Mouse (Mus musculus) kidney, adult 2 months (tissue): Measurements from ENCODE around the gene Edem3. TPM values are rescaled to one million over a fixed set of nuclear protein-coding genes. Genes with fewer than 3 reads are reported as not detected.
"Not testable (repeated sequence)": the region's sequence is repeated elsewhere in the genome, so short reads cannot be mapped to it uniquely, and the experiment has no call there.

Experiments used
- DNase-seq: peaks from one replicate; pipeline ENCODE4 v3.0.0; 2021
- H3K27ac ChIP-seq: fragments of 200-500 bp; 2 replicates; pipeline ENCODE4 v1.5.1; 2012; ENCODE audit warnings: low read depth, low read length, control low read depth, inconsistent platforms; ENCODE audit not compliant: insufficient read depth
- H3K27me3 ChIP-seq: fragments of 200-500 bp; replicated peaks from 2 replicates; pipeline ENCODE4 v1.6.1; 2012; ENCODE audit warnings: mild to moderate bottlenecking, moderate library complexity, low read length, inconsistent platforms; ENCODE audit not compliant: control insufficient read depth, insufficient read depth
- H3K36me3 ChIP-seq: fragments of 200-500 bp; 2 replicates; pipeline ENCODE4 v1.6.1; 2012; ENCODE audit warnings: mild to moderate bottlenecking, moderate library complexity, low read length, inconsistent platforms; ENCODE audit not compliant: control insufficient read depth, insufficient read depth
- H3K4me1 ChIP-seq: fragments of 200-500 bp; 2 replicates; pipeline ENCODE4 v1.6.1; 2011; ENCODE audit warnings: low read length; ENCODE audit not compliant: control insufficient read depth, insufficient read depth
- H3K4me3 ChIP-seq: fragments of 200-500 bp; 2 replicates; pipeline ENCODE4 v1.5.1; 2011; ENCODE audit warnings: mild to moderate bottlenecking, low read depth, low read length, control low read depth; ENCODE audit not compliant: insufficient read depth
- CTCF ChIP-seq: fragments of 200-500 bp; conservative IDR thresholded peaks from 2 replicates; pipeline ENCODE4 v1.5.1; 2011; ENCODE audit warnings: low read depth, mild to moderate bottlenecking, control low read depth, low read length, moderate library complexity, mixed read lengths; ENCODE audit not compliant: insufficient read depth, insufficient read length
- POLR2A ChIP-seq: fragments of 200-500 bp; IDR thresholded peaks from one replicate; pipeline ENCODE4 v1.6.1; 2011; ENCODE audit warnings: low read depth, low read length, control low read depth
- WGBS: fragments of 180-500 bp; shearing (Covaris S2); methylation state at CpG from one replicate; pipeline ENCODE4 v1.1.7; 2018; 5-methylcytosine and 5-hydroxymethylcytosine counted together
- polyA plus RNA-seq: library from polyadenylated mRNA; depleted of rRNA; stranded (reverse); fragments of >200 nt; gene quantifications from 2 replicates; pipeline ENCODE4 v1.2.3, GENCODE M21; 2012

The Edem3 gene
- polyA plus RNA-seq, 1 experiment: 9.5 TPM

- no peaks in the 10 kb centered on the region for H3K27me3 ChIP-seq
- no peak for TF ChIP-seq POLR2A
- TF ChIP-seq CTCF: no peak
- no peak for DNase-seq
- 92% methylated on average over 7 of the region's 7 CpGs for WGBS
- no peak overlapping the region for H3K4me3 ChIP-seq
- no peaks in the 10 kb centered on the region for H3K4me1 ChIP-seq
- H3K36me3 ChIP-seq: no peaks in the 10 kb centered on the region
- no peak overlapping the region for H3K27ac ChIP-seq
These were observed 14.0 kb upstream of the Edem3 start for GRCm38 (mm10) chr1:151741199-151741621.

GRCm38 (mm10) chr1:151749894-151750293, 5.3 kb upstream of the Edem3 start:
- not testable (repeated sequence) for DNase-seq, H3K4me1 ChIP-seq, H3K36me3 ChIP-seq, H3K27me3 ChIP-seq, H3K4me3 ChIP-seq, H3K27ac ChIP-seq
- 99% methylated on average over 2 of the region's 2 CpGs for WGBS

GRCm38 (mm10) chr1:151752946-151753345, 2.2 kb upstream of the Edem3 start:
- peak; percentile 80 for DNase-seq
- WGBS: 50% methylated on average over 4 of the region's 4 CpGs
- Histone ChIP-seq H3K27ac (peak overlapping the region; percentile 45; the same call in 1 of the 2 replicates), H3K36me3 (no peaks in the 10 kb centered on the region), H3K4me1 (peaks cover 10% of the 10 kb centered on the region; the same call in 1 of the 2 replicates), H3K4me3 (no peak overlapping the region), H3K27me3 (no peaks in the 10 kb centered on the region)
- TF ChIP-seq POLR2A (no peak), CTCF (no peak)

- TF ChIP-seq POLR2A (no peak), CTCF (no peak)
- no peak overlapping the region for H3K4me3 ChIP-seq
- peak overlapping the region; percentile 95 for H3K27ac ChIP-seq
- peak; percentile 48 for DNase-seq
- peaks cover 12% of the 10 kb centered on the region; the same call in 1 of the 2 replicates for H3K4me1 ChIP-seq
- WGBS: 40% methylated on average over 8 of the region's 8 CpGs
- no peaks in the 10 kb centered on the region for H3K36me3 ChIP-seq
- H3K27me3 ChIP-seq: no peaks in the 10 kb centered on the region
These were observed 1.7 kb upstream of the Edem3 start for GRCm38 (mm10) chr1:151753374-151753929.

- H3K27ac ChIP-seq: peak overlapping the region; percentile 95
- no peak for TF ChIP-seq POLR2A
- TF ChIP-seq CTCF: peak; percentile 29
- peak; percentile 48 for DNase-seq
- peak overlapping the region; percentile 37 for H3K4me3 ChIP-seq
- WGBS: 14% methylated on average over 10 of the region's 10 CpGs
- no peaks in the 10 kb centered on the region for H3K36me3 ChIP-seq
- no peaks in the 10 kb centered on the region for H3K27me3 ChIP-seq
- peaks cover 12% of the 10 kb centered on the region; the same call in 1 of the 2 replicates for H3K4me1 ChIP-seq
These were observed 1.1 kb upstream of the Edem3 start for GRCm38 (mm10) chr1:151754028-151754489.

GRCm38 (mm10) chr1:151755660-151756424, 671 bp downstream of the Edem3 start:
- TF ChIP-seq POLR2A: no peak
- TF ChIP-seq CTCF: no peak
- Histone ChIP-seq H3K4me3 (peak overlapping the region; percentile 78), H3K36me3 (no peaks in the 10 kb centered on the region; the same call in 1 of the 2 replicates), H3K27ac (peak overlapping the region; percentile 57), H3K27me3 (no peaks in the 10 kb centered on the region), H3K4me1 (peaks cover 12% of the 10 kb centered on the region; the same call in 1 of the 2 replicates)
- 2% methylated on average over 36 of the region's 36 CpGs for WGBS
- no peak for DNase-seq

GRCm38 (mm10) chr1:151756425-151756728, 1.2 kb downstream of the Edem3 start:
- peak; percentile 5 for DNase-seq
- H3K4me1 ChIP-seq: peaks cover 12% of the 10 kb centered on the region; the same call in 1 of the 2 replicates
- no peak overlapping the region for H3K27ac ChIP-seq
- H3K36me3 ChIP-seq: no peaks in the 10 kb centered on the region; the same call in 1 of the 2 replicates
- peak overlapping the region; percentile 78 for H3K4me3 ChIP-seq
- H3K27me3 ChIP-seq: no peaks in the 10 kb centered on the region
- TF ChIP-seq POLR2A (no peak), CTCF (no peak)
- WGBS: 11% methylated on average over 1 of the region's 1 CpGs
